Mouse (Mus musculus) liver, embryonic 16.5 days (tissue): Measurements from ENCODE around the gene Itga9. TPM values are rescaled to one million over a fixed set of nuclear protein-coding genes. Genes with fewer than 3 reads are reported as not detected.
A peak's percentile ranks its signal among the peaks of the same experiment; 100 is the strongest.

Source experiments
- ATAC-seq: fragments of 200-750 bp; cut with Nextera tagmentation; 2 replicates; pipeline ENCODE4 v1.8.0; 2017; ENCODE audit warnings: low read depth, mild to moderate bottlenecking, moderate number of reproducible peaks, moderate library complexity
- H3K27ac ChIP-seq: fragments of 300-500 bp; sonication (generic); 2 replicates; pipeline ENCODE4 v1.5.1; 2014; ENCODE audit warnings: mild to moderate bottlenecking, low read length
- H3K27me3 ChIP-seq: fragments of 300-500 bp; sonication (generic); 2 replicates; pipeline ENCODE4 v1.6.1; 2014; ENCODE audit warnings: low read depth, low read length, mixed read lengths; ENCODE audit not compliant: control insufficient read depth, insufficient read depth
- H3K36me3 ChIP-seq: fragments of 300-500 bp; sonication (generic); 2 replicates; pipeline ENCODE4 v1.6.1; 2014; ENCODE audit warnings: mild to moderate bottlenecking; ENCODE audit not compliant: control insufficient read depth, insufficient read depth
- H3K4me1 ChIP-seq: fragments of 300-500 bp; sonication (generic); 2 replicates; pipeline ENCODE4 v1.6.1; 2014; ENCODE audit warnings: low read depth, low read length, mixed read lengths; ENCODE audit not compliant: control insufficient read depth
- H3K4me2 ChIP-seq: fragments of 300-500 bp; sonication (generic); 2 replicates; pipeline ENCODE4 v1.6.1; 2014; ENCODE audit warnings: low read depth, low read length, mixed read lengths
- H3K4me3 ChIP-seq: fragments of 300-500 bp; sonication (generic); 2 replicates; pipeline ENCODE4 v1.5.1; 2014; ENCODE audit warnings: low read depth, mild to moderate bottlenecking, low read length
- H3K9ac ChIP-seq: fragments of 300-500 bp; sonication (generic); 2 replicates; pipeline ENCODE4 v1.6.1; 2014; ENCODE audit warnings: low read depth, low read length
- H3K9me3 ChIP-seq: fragments of 300-500 bp; sonication (generic); replicated peaks from 2 replicates; pipeline ENCODE4 v1.6.1; 2016; ENCODE audit warnings: low read length; ENCODE audit not compliant: control insufficient read depth
- WGBS: fragments of 180-500 bp; shearing (Covaris S2); extraction: QIAGEN DNeasy Blood & Tissue Kit; methylation state at CpG from one replicate; pipeline ENCODE4 v1.1.7; 2014; ENCODE audit not compliant: insufficient replicate concordance; 5-methylcytosine and 5-hydroxymethylcytosine counted together
- polyA plus RNA-seq: library from polyadenylated mRNA; unstranded; fragments of >200 nt; fragmentation: Nextera tagmentation; extraction: Ambion mirVana; gene quantifications from 2 replicates; pipeline ENCODE4 v1.2.1, GENCODE M21; 2015

The Itga9 gene
- polyA plus RNA-seq, 1 experiment from 2014 or later = 1.4 TPM

GRCm38 (mm10) chr9:118713515-118713914 is 107.0 kb downstream of the Itga9 start:
- H3K27ac ChIP-seq = no peak overlapping the region
- WGBS = 64% methylated on average over 8 of the region's 8 CpGs

GRCm38 (mm10) chr9:118714536-118714935 is 108.0 kb downstream of the Itga9 start:
- ATAC-seq = no peak
- Histone ChIP-seq H3K27me3 (no peaks in the 10 kb centered on the region), H3K27ac (no peak overlapping the region), H3K9ac (no peak overlapping the region), H3K4me3 (no peak overlapping the region), H3K9me3 (no peaks in the 10 kb centered on the region), H3K4me1 (no peaks in the 10 kb centered on the region), H3K4me2 (no peak overlapping the region), H3K36me3 (no peaks in the 10 kb centered on the region)
- WGBS = 73% methylated on average over 5 of the region's 5 CpGs

More at GRCm38 (mm10) chr9:118713515-118713914, 107.0 kb downstream of the Itga9 start:
- no peak for ATAC-seq
- Histone ChIP-seq H3K4me1 (no peaks in the 10 kb centered on the region), H3K9ac (no peak overlapping the region), H3K4me3 (no peak overlapping the region), H3K4me2 (no peak overlapping the region), H3K36me3 (no peaks in the 10 kb centered on the region), H3K27me3 (no peaks in the 10 kb centered on the region), H3K9me3 (no peaks in the 10 kb centered on the region)

GRCm38 (mm10) chr9:118715971-118716628 is 109.6 kb downstream of the Itga9 start:
- H3K4me3 ChIP-seq = no peak overlapping the region
- ATAC-seq = peak; percentile 30; the same call in 1 of the 2 replicates
- no peaks in the 10 kb centered on the region for H3K27me3 ChIP-seq
- no peaks in the 10 kb centered on the region for H3K4me1 ChIP-seq
- WGBS = 17% methylated on average over 9 of the region's 9 CpGs
- no peak overlapping the region for H3K4me2 ChIP-seq
- H3K9me3 ChIP-seq = no peaks in the 10 kb centered on the region
- no peak overlapping the region for H3K9ac ChIP-seq
- no peaks in the 10 kb centered on the region for H3K36me3 ChIP-seq
- no peak overlapping the region for H3K27ac ChIP-seq

GRCm38 (mm10) chr9:118717436-118717835 is 110.9 kb downstream of the Itga9 start:
- no peaks in the 10 kb centered on the region for H3K4me1 ChIP-seq
- no peak overlapping the region for H3K4me3 ChIP-seq
- no peak overlapping the region for H3K27ac ChIP-seq
- WGBS = 56% methylated on average over 3 of the region's 3 CpGs
- no peak overlapping the region for H3K9ac ChIP-seq
- H3K27me3 ChIP-seq = no peaks in the 10 kb centered on the region
- no peaks in the 10 kb centered on the region for H3K9me3 ChIP-seq
- no peaks in the 10 kb centered on the region for H3K36me3 ChIP-seq
- no peak overlapping the region for H3K4me2 ChIP-seq
- ATAC-seq = no peak

- WGBS = 78% methylated on average over 2 of the region's 2 CpGs
- H3K9me3 ChIP-seq = no peaks in the 10 kb centered on the region
- no peak overlapping the region for H3K4me2 ChIP-seq
- H3K4me3 ChIP-seq = no peak overlapping the region
- H3K36me3 ChIP-seq = no peaks in the 10 kb centered on the region
- no peaks in the 10 kb centered on the region for H3K4me1 ChIP-seq
- ATAC-seq = no peak
- no peak overlapping the region for H3K9ac ChIP-seq
- no peak overlapping the region for H3K27ac ChIP-seq
- no peaks in the 10 kb centered on the region for H3K27me3 ChIP-seq
Observed at GRCm38 (mm10) chr9:118718511-118718910, 112.0 kb downstream of the Itga9 start.

- no peak for ATAC-seq
Observed at GRCm38 (mm10) chr9:118721056-118721455, 114.6 kb downstream of the Itga9 start.

GRCm38 (mm10) chr9:118722789-118723325 is 116.4 kb downstream of the Itga9 start:
- WGBS = 44% methylated on average over 2 of the region's 2 CpGs

More at GRCm38 (mm10) chr9:118721056-118721455, 114.6 kb downstream of the Itga9 start:
- no peaks in the 10 kb centered on the region for H3K4me1 ChIP-seq
- 82% methylated on average over 6 of the region's 6 CpGs for WGBS
- no peak overlapping the region for H3K9ac ChIP-seq
- no peak overlapping the region for H3K4me2 ChIP-seq
- H3K9me3 ChIP-seq = no peaks in the 10 kb centered on the region
- no peak overlapping the region for H3K4me3 ChIP-seq
- no peaks in the 10 kb centered on the region for H3K36me3 ChIP-seq
- H3K27me3 ChIP-seq = no peaks in the 10 kb centered on the region
- H3K27ac ChIP-seq = no peak overlapping the region

GRCm38 (mm10) chr9:118725128-118725527 is 118.6 kb downstream of the Itga9 start:
- Histone ChIP-seq H3K36me3 (no peaks in the 10 kb centered on the region), H3K4me3 (no peak overlapping the region), H3K9me3 (no peaks in the 10 kb centered on the region), H3K9ac (no peak overlapping the region), H3K27ac (no peak overlapping the region), H3K4me1 (no peaks in the 10 kb centered on the region), H3K27me3 (no peaks in the 10 kb centered on the region), H3K4me2 (no peak overlapping the region)
- 56% methylated on average over 9 of the region's 9 CpGs for WGBS
- ATAC-seq = no peak

More at GRCm38 (mm10) chr9:118722789-118723325, 116.4 kb downstream of the Itga9 start:
- Histone ChIP-seq H3K4me1 (no peaks in the 10 kb centered on the region), H3K4me2 (no peak overlapping the region), H3K9ac (no peak overlapping the region), H3K9me3 (no peaks in the 10 kb centered on the region), H3K27me3 (no peaks in the 10 kb centered on the region), H3K27ac (no peak overlapping the region), H3K36me3 (no peaks in the 10 kb centered on the region), H3K4me3 (no peak overlapping the region)
- ATAC-seq = no peak

- ATAC-seq = no peak
- WGBS = 29% methylated on average over 4 of the region's 4 CpGs
- no peaks in the 10 kb centered on the region for H3K9me3 ChIP-seq
Observed at GRCm38 (mm10) chr9:118726550-118726949, 120.1 kb downstream of the Itga9 start.

More at GRCm38 (mm10) chr9:118726550-118726949, 120.1 kb downstream of the Itga9 start:
- H3K36me3 ChIP-seq = no peaks in the 10 kb centered on the region
- no peak overlapping the region for H3K4me2 ChIP-seq
- no peaks in the 10 kb centered on the region for H3K27me3 ChIP-seq
- H3K27ac ChIP-seq = no peak overlapping the region
- H3K4me1 ChIP-seq = no peaks in the 10 kb centered on the region
- H3K9ac ChIP-seq = no peak overlapping the region
- H3K4me3 ChIP-seq = no peak overlapping the region
